ENCODE assay signal across 14 mouse cellular contexts in genomic region chr2:75147967-75148366, GRCm38 (mm10).
"Had no signal": no experiment of that assay in that cellular context is flagged by ENCODE, and none has a peak within 500 bp of the region (broad histone marks: within the 10 kb centered on the region; RNA-seq: fewer than 3 reads in every experiment).

No protein-coding gene starts in this region.

- H3K27ac ChIP-seq: kidney, embryonic 15.5 days; limb, embryonic 12.5 days; liver, embryonic 14.5 days; neural tube, embryonic 13.5 days; stomach, postnatal 0 days had no signal

- H3K9ac ChIP-seq: kidney, embryonic 15.5 days; limb, embryonic 12.5 days; liver, embryonic 14.5 days; neural tube, embryonic 13.5 days had no signal

- H3K4me3 ChIP-seq: kidney, embryonic 15.5 days; limb, embryonic 12.5 days; myocyte; neural tube, embryonic 13.5 days had no signal

- H3K36me3 ChIP-seq: kidney, embryonic 15.5 days; limb, embryonic 12.5 days; neural tube, embryonic 13.5 days had no signal

- ATAC-seq: intestine, embryonic 16.5 days had no signal

- DNase-seq: kidney, adult 2 months; kidney, postnatal 14 days; liver; midbrain, embryonic 14.5 days; right cerebral cortex, adult 18-20 months; right cerebral cortex, postnatal 25 days; thymus, postnatal 36 days had no signal

- H3K9me3 ChIP-seq: kidney, embryonic 15.5 days; limb, embryonic 12.5 days; neural tube, embryonic 13.5 days had no signal

- H3K4me2 ChIP-seq: kidney, embryonic 15.5 days; limb, embryonic 12.5 days; neural tube, embryonic 13.5 days had no signal
